Mouse (Mus musculus) myocyte (in vitro differentiated cells): ENCODE results near the gene Rcan2. TPM values are rescaled to one million over a fixed set of nuclear protein-coding genes. Genes with fewer than 3 reads are reported as not detected.
"Not testable (repeated sequence)": the region's sequence is repeated elsewhere in the genome, so short reads cannot be mapped to it uniquely, and the experiment has no call there.

ENCODE experiments used
- H3K27me3 ChIP-seq: one replicate; pipeline ENCODE4 v1.6.1; 2011; ENCODE audit not compliant: control insufficient read depth, insufficient read depth, insufficient read length
- H3K36me3 ChIP-seq: one replicate; pipeline ENCODE4 v1.6.1; 2011; ENCODE audit not compliant: control insufficient read depth, insufficient read depth
- H3K4me2 ChIP-seq: one replicate; pipeline ENCODE4 v1.6.1; 2011; ENCODE audit warnings: low read depth, control low read depth
- H3K4me3 ChIP-seq: one replicate; pipeline ENCODE4 v1.5.1; 2011; ENCODE audit warnings: mild to moderate bottlenecking, control low read depth, moderate library complexity
- H3K79me2 ChIP-seq: one replicate; pipeline ENCODE4 v1.6.1; 2011; ENCODE audit not compliant: control insufficient read depth, insufficient read depth
- H3ac ChIP-seq: one replicate; pipeline ENCODE4 v1.6.1; 2011; ENCODE audit not compliant: control insufficient read depth, insufficient read length
- CEBPB ChIP-seq: IDR thresholded peaks from 2 replicates; pipeline ENCODE4 v1.6.1; 2011; ENCODE audit warnings: mild to moderate bottlenecking, moderate library complexity; ENCODE audit not compliant: poor library complexity, insufficient read depth, severe bottlenecking
- E2F4 ChIP-seq: IDR thresholded peaks from one replicate; pipeline ENCODE4 v1.6.1; 2011; ENCODE audit warnings: mild to moderate bottlenecking, control low read depth, moderate library complexity; ENCODE audit not compliant: insufficient read depth
- MAX ChIP-seq: IDR thresholded peaks from one replicate; pipeline ENCODE4 v1.6.1; 2011; ENCODE audit warnings: low read depth, mild to moderate bottlenecking, control low read depth
- MYOD1 ChIP-seq, 3 experiments: IDR thresholded peaks; one replicate each; pipeline ENCODE4 v1.6.1; 2011; ENCODE audit warnings: control low read depth in 2 of 3, low read depth in 2 of 3, mild to moderate bottlenecking in 2 of 3, moderate library complexity in 1 of 3; ENCODE audit not compliant: insufficient read length in 2 of 3, control insufficient read depth in 1 of 3
- MYOG ChIP-seq, 3 experiments: IDR thresholded peaks; one replicate each; pipeline ENCODE4 v1.6.1; 2011; ENCODE audit warnings: control low read depth in 2 of 3, low read depth in 2 of 3, mild to moderate bottlenecking in 2 of 3; ENCODE audit not compliant: insufficient read length in 2 of 3, control insufficient read depth in 1 of 3, insufficient read depth in 1 of 3
- POLR2A ChIP-seq: IDR thresholded peaks from one replicate; pipeline ENCODE4 v1.6.1; 2011; ENCODE audit warnings: low read depth, mild to moderate bottlenecking, control low read depth, moderate library complexity; ENCODE audit not compliant: insufficient read length
- POLR2AphosphoS2 ChIP-seq: IDR thresholded peaks from one replicate; pipeline ENCODE4 v1.6.1; 2011; ENCODE audit warnings: low read depth, control low read depth; ENCODE audit not compliant: insufficient read length
- REST ChIP-seq: IDR thresholded peaks from one replicate; pipeline ENCODE4 v1.6.1; 2011; ENCODE audit warnings: mild to moderate bottlenecking, control low read depth, moderate library complexity; ENCODE audit not compliant: insufficient read depth, insufficient read length
- SRF ChIP-seq: IDR thresholded peaks from one replicate; pipeline ENCODE4 v1.6.1; 2011; ENCODE audit warnings: low read depth; ENCODE audit not compliant: control insufficient read depth, insufficient read length
- TCF12 ChIP-seq: IDR thresholded peaks from one replicate; pipeline ENCODE4 v1.6.1; 2011; ENCODE audit warnings: mild to moderate bottlenecking, control low read depth; ENCODE audit not compliant: poor library complexity, insufficient read depth, severe bottlenecking
- TCF3 ChIP-seq: IDR thresholded peaks from one replicate; pipeline ENCODE4 v1.6.1; 2011; ENCODE audit warnings: low read depth, control low read depth; ENCODE audit not compliant: insufficient read length
- USF1 ChIP-seq: IDR thresholded peaks from one replicate; pipeline ENCODE4 v1.6.1; 2011; ENCODE audit warnings: low read depth, mild to moderate bottlenecking, control low read depth, moderate library complexity
- polyA plus RNA-seq: library from polyadenylated mRNA; unstranded; fragments of >200 nt; fragmentation: generic; extraction: Trizol; gene quantifications from one replicate; pipeline ENCODE4 v1.2.1, GENCODE M21; 2012; ENCODE audit warnings: missing spikeins

Gene Rcan2
- polyA plus RNA-seq, 1 experiment = 2.0 TPM

DNA sequence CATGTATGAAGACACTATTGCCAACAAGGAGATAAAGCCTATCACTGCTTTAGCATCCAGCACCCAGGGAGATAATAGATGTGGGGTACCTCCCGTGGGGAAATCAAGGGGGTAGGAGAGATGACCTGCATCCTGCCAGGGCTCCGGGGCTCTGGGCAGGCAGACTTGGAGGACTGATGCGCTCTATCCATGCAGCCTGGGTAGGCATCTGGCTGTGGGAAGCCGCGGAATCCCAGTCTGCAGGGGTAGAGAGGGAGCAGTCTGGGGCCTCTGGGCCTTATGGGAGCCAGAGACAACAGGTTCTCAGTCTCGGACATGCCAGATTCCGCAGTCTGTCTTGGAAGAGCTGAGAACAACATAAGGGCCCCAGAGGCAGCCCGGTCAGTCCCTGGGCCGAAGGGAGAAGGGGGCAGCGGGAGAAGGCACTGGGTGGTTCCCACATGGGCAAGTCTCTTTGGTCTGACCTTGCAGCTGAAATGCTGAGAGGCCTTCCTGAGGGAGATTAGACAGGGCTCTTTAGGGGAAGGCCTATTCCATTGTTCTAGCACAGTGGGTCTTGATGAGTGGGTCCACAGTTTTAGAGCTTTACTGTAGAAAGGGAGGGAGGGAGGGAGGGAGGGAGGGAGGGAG, 23.7 kb downstream of the Rcan2 start:
- H3K36me3 ChIP-seq = no peaks in the 10 kb centered on the region
- no peaks in the 10 kb centered on the region for H3K79me2 ChIP-seq
- no peak for TF ChIP-seq E2F4
- TF ChIP-seq SRF = no peak
- no peak for TF ChIP-seq REST
- TF ChIP-seq CEBPB = no peak
- TF ChIP-seq MYOG (IDR thresholded peaks at IDR 0.05; ENCODE audit: control insufficient read depth in 1 of 3, insufficient read depth in 1 of 3, insufficient read length in 2 of 3, low read depth in 2 of 3) = no peak
- H3K4me3 ChIP-seq = no peak overlapping the region
- H3K4me2 ChIP-seq = no peak overlapping the region
- no peak overlapping the region for H3ac ChIP-seq
- no peaks in the 10 kb centered on the region for H3K27me3 ChIP-seq

DNA sequence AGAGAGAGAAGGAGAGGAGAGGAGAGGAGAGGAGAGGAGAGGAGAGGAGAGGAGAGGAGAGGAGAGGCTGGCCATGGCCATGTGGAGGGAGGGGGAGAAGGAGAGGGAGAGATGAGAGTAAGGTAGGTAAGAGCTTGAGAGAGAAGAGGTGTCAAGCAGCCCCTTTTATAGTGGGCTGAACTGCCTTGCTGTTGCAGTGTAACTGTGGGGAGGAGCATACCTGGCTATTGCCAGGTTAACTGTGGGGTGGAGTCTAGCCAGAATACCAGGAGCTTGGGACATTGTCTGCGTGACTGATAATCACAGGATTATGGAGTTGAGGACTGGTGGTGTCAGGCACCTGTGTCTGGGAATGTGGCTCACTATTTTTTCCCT, 24.2 kb downstream of the Rcan2 start:
- not testable (repeated sequence) for H3K4me2 ChIP-seq, H3K4me3 ChIP-seq, H3ac ChIP-seq, H3K27me3 ChIP-seq, H3K79me2 ChIP-seq, H3K36me3 ChIP-seq

DNA sequence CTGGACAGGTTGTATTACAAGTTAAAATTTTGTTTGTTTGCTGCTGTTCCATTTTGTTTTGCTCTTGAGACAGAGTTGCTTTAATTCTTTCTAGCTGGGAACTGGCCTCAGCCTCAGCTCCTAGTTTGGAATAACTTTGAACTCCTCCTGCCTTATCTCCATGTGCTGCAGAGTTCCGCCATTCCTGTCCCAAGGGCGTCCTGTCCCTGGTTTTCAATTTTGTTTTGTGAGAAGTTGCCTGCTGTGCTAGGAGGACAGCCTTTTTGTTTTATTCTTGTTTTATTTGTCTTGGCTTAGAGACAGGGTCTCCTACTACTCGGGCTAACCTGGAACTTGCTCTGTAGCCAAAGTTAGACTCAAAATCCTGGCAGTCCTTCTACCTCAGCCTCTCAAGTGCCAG, 26.1 kb downstream of the Rcan2 start:
- Histone ChIP-seq H3K27me3 (no peaks in the 10 kb centered on the region), H3K79me2 (no peaks in the 10 kb centered on the region), H3K36me3 (no peaks in the 10 kb centered on the region), H3K4me2 (no peak overlapping the region), H3K4me3 (no peak overlapping the region), H3ac (no peak overlapping the region)
- no peak for TF ChIP-seq POLR2A
- TF ChIP-seq SRF = no peak
- TF ChIP-seq MYOD1 (IDR thresholded peaks at IDR 0.05; ENCODE audit: control insufficient read depth in 1 of 3, insufficient read length in 2 of 3, low read depth in 2 of 3) = no peak

DNA sequence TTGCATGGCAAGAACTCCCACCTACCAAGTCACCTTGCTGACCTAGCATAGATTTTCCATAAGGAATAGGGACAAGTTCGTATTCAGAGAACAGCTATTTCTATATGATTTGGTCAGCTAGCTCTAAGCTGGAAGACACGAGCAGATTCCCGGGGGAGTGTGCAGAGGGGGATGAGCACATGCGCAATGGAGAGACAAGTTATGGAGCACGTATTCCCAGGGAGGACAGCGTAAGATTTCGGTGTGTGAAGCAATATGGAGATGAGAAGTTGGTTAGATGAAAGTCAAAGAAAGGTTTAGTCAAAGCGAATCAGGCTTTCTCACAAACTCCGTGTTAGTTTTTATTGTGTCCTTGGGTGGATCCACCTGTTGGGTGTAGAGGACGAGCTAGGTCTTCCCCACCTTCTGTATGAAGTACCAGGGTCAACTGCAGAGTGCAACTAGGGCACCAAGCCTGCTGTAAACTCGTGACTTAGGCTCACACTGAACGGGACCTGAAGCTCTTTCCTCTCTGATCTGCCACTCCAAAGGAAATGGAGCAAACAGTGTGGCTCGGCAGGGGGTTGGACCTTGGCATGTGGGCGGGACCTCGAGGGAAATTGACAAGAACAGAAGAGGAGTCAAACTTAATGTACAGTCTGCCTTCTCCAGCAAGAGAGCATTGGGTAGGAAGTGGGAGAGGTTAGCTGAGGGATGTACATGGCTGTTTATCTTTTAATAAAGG, 31.4 kb downstream of the Rcan2 start:
- no peak overlapping the region for H3ac ChIP-seq
- no peak overlapping the region for H3K4me2 ChIP-seq
- H3K4me3 ChIP-seq = no peak overlapping the region
- no peak for TF ChIP-seq TCF12
- TF ChIP-seq SRF = no peak
- no peak for TF ChIP-seq USF1
- TF ChIP-seq MYOG (IDR thresholded peaks at IDR 0.05; ENCODE audit: control insufficient read depth in 1 of 3, insufficient read depth in 1 of 3, insufficient read length in 2 of 3, low read depth in 2 of 3) = no peak
- no peak for TF ChIP-seq REST
- TF ChIP-seq POLR2AphosphoS2 = no peak
- no peak for TF ChIP-seq MYOD1 (IDR thresholded peaks at IDR 0.05; ENCODE audit: control insufficient read depth in 1 of 3, insufficient read length in 2 of 3, low read depth in 2 of 3)
- TF ChIP-seq TCF3 = no peak
- TF ChIP-seq E2F4 = no peak
- no peaks in the 10 kb centered on the region for H3K79me2 ChIP-seq
- H3K27me3 ChIP-seq = no peaks in the 10 kb centered on the region
- H3K36me3 ChIP-seq = no peaks in the 10 kb centered on the region

DNA sequence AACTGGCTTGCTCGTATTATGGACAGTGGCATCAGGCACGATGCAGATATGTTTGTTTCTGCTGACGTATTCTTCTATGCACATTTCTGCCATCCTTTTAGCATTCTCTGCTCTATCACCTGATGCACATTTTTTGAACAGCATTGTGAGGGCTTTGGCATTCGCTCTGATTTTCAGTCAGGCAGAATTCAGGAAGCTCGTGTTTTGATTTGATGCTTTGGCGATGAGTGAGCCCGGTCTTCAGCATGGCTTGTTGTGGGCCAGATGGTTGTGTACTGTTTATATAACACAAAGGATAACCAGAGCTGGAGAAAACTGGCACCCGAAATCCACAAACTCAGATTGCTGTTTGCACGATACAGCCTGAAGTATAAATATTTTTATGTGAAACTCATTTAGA, 39.1 kb downstream of the Rcan2 start:
- TF ChIP-seq TCF3 (no peak), MAX (no peak), USF1 (no peak), MYOG (IDR thresholded peaks at IDR 0.05; ENCODE audit: control insufficient read depth in 1 of 3, insufficient read depth in 1 of 3, insufficient read length in 2 of 3, low read depth in 2 of 3) (no peak), CEBPB (no peak), REST (no peak), POLR2AphosphoS2 (no peak), MYOD1 (IDR thresholded peaks at IDR 0.05; ENCODE audit: control insufficient read depth in 1 of 3, insufficient read length in 2 of 3, low read depth in 2 of 3) (no peak), TCF12 (no peak), E2F4 (no peak), POLR2A (no peak), SRF (no peak)
- Histone ChIP-seq H3ac (no peak overlapping the region), H3K27me3 (no peaks in the 10 kb centered on the region), H3K79me2 (no peaks in the 10 kb centered on the region), H3K36me3 (no peaks in the 10 kb centered on the region), H3K4me3 (no peak overlapping the region), H3K4me2 (no peak overlapping the region)

DNA sequence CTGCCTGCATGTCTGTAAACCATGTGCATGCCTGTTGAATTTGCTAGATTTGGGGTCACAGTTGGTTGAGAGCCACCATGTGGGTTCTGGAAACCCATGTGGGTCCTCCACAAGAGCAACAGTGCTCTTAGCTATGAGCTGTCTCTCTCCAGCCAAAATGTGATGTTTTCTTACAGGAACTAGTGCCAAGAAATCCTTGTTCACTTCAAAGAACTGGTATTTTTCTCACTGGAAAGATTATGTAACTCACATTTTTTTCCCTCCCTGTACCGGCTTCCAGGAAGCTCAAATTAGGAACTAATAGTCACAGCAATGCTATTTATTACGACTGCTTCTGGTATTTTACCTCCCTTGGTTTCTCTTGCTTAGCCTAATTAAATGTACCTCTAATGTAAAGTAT, 45.6 kb downstream of the Rcan2 start:
- no peak overlapping the region for H3K4me2 ChIP-seq
- H3ac ChIP-seq = no peak overlapping the region
- H3K27me3 ChIP-seq = no peaks in the 10 kb centered on the region
- no peaks in the 10 kb centered on the region for H3K79me2 ChIP-seq
- H3K36me3 ChIP-seq = no peaks in the 10 kb centered on the region
- no peak overlapping the region for H3K4me3 ChIP-seq
- TF ChIP-seq POLR2AphosphoS2 (no peak), MYOG (IDR thresholded peaks at IDR 0.05; ENCODE audit: control insufficient read depth in 1 of 3, insufficient read depth in 1 of 3, insufficient read length in 2 of 3, low read depth in 2 of 3) (no peak), REST (no peak), TCF3 (no peak)
